Mouse (Mus musculus): ENCODE measurements at regions not wholly inside any gene's neighbourhood (a gene's known extent, or its start where the extent isn't known, plus 50 kb on each side); places are given as distances from the start of the nearest gene placed in this dataset.

DNA sequence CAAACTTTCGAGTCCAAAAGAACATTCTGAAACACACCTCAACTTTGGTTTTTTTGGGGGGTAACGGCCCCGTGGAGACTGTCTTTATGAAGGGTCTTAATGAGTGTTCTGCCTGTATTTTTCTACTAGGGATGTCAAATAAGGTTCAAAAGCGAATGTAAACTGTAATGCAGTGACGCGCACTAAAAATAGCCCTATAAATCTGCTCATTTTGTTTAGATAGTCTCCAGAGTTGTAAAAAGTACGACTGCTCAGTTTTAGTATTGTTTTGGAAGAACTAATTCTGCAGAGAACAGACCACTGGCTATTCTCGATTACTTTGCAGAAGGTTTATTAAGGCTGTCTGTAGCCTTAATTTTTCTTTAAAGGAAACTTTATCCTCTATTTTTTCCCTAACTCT, 68.6 kb upstream of the BC052040 start:
- no peak for DNase-seq (ENCODE audit: extremely low read depth, low read depth)

DNA sequence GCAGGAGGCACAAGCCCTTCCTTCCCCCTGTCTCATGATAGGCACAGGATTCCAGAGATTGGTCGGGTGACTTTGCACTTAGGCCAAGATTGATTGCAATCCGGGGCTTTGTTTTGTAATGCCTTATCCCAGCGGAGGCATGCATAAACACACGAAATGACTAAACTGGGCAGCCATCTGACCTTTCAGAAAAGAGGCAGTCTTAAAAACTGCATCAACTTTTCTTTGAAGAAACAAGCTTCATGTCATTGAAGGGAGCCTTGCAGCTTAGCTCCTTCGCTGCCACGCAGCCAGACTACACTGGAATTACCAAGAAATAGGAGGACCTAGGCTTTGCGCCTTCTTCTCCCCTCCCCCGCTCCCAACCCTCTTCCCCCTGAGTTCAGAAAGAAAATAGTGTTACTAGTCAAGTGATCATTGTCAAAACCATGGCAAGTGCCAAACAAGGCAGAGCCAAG, 67.7 kb upstream of the BC052040 start:
- no peak for DNase-seq (ENCODE audit: extremely low read depth, low read depth)

DNA sequence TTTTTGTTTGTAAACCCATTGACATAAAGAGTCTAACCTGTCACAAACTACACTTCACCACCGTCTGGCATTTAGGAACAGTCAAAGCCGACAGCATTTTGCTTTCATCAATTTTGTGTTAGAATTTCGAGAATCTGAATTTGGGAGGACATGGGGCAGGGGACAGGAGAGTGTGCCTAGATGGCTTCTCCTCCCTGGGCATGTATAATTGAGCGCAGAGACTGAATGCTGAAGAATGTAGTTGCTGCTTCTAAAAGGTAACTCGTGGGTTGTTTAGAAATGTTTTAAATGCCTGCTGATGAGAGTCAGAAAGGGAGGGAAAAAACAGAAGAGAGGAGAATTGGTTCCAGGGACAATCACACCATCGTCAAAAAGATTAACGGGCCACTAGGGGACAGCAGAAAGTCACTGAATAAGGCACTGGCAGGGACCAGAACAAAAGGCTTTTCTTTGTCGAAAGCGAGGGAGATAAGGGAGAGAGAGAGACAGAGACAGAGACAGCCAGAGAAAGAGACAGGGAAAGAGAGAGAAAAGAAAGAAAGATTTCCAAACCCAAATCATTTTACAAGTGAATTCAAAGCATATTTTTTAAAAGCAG, 66.6 kb upstream of the BC052040 start:
- no peak for DNase-seq (ENCODE audit: extremely low read depth, low read depth)

DNA sequence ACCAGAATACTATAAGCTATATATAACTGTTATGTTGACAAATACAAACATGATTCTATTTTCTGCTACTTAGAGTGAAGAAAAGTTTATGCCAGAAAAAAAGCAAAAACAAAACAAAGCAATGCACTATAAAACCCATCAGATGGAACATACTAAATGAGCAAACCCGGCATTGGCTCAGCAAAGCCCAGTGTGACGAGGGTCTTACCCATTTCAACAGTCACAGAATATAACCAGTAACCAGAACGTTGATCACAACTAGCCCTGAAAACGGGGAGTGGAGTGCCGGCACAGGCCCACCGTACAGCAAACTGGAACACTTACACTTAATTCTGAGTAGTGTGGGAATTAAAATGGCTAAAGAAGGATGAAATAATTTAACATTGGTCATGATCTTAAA, 66.0 kb upstream of the BC052040 start:
- DNase-seq (ENCODE audit: extremely low read depth, low read depth): no peak

DNA sequence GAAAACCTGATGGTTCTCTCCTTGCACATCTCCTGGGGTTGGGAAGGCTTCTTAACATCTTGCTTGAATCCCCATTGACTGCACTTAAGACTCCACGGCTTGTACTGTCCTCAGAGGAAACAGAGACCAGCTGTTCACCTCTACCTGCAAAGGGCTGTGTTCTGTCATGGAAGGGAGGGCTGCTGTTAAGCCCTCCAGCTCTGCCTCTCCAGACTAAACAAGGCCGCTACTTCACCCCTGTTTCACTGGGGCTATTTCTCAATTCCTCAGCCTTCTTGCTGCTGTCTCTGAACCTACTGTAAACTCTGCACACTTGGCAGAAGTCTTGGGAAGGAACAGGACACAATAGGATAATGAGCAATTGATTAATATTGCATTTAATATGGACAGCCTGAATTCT, 64.7 kb upstream of the BC052040 start:
- no peak for DNase-seq (ENCODE audit: extremely low read depth, low read depth)

DNA sequence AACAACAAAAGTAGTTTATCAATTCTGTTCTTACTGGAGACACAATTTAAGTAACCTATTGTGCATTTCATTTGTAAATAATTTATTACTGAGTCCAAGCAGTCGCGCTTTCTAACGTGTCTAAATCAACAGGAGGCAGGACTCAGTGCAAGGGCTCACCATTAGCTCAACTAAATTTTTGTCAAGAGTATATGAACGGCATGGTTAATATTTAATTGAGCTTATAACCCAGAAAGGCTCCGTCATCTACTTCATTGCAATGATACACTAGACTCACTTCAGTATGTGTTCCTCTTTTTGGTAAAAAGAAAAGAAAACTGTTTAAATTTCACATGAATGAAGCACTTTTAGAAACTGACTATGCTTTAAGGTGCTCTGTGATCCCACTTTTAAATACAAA, 61.5 kb upstream of the BC052040 start:
- DNase-seq (ENCODE audit: extremely low read depth, low read depth): no peak

DNA sequence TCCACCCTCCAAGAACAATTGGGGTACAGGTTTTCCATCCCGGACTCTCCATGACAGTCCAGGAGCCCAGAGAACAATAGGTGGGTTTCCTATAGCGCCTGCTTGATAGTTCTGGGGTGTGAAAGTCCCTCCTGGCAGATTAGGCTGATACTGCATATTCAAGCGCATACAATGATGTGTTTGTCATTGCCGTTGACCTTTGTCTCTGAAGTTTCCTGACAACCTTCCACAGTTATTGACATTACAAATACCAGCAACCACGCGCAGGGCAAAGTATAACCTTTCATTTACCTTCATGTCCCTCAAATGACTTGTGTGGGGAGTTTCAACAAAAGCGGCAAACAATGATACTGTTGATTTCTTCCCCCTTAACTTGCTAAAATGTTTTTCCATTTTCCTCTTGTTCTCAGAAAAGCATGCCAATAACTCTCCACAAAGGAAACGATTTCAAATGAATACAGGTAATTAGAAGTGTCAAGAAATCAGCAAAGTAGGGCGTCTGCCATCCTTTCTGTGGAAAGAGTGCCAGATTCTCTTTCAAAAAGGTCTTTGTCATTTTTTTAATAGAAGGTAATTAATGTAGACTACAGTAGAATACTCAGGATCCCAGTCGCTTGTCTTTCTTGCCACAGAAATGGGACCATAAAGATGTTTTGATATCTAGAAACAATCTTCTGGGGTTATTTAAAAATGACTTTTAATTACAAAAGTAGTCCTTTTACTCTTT, 60.9 kb upstream of the BC052040 start:
- DNase-seq (ENCODE audit: extremely low read depth, low read depth): no peak

DNA sequence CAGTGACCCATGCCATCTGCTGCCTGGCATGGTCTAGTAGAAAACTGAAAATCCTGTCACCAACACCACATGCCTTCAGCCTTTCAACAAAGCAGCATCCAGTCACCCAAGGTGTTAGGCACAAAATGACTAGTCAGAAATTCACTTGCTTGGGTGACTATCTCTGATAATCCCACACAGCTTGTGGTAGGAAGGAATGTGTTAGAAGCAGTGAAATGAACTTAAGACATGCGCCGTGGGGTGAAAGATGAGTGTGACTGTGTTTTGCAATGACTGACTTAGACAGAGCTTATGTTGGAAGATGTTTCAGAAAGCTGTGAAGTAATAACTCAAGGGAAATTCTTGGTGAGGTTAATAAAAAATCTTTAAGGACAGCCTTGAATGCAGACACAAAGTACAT, 51.6 kb upstream of the BC052040 start:
- no peak for DNase-seq (ENCODE audit: extremely low read depth, low read depth)

Measured in MEL-GATA-1-ER (cell line).